Mouse (Mus musculus): ENCODE measurements around the gene Dnah12.

GRCm38 (mm10) chr14:26697912-26698311, 4.8 kb downstream of the Dnah12 start:
- TF ChIP-seq GATA1 (IDR thresholded peaks at IDR 0.05; ENCODE audit: borderline replicate concordance, low read length) (no peak), FLI1 (IDR thresholded peaks at IDR 0.05; ENCODE audit: low read length) (no peak)

Data from megakaryocyte, embryonic 14.5 days (primary cell).